Mouse (Mus musculus) gonadal fat pad, adult 2 months (tissue): ENCODE results near the gene Bloc1s3. TPM values are rescaled to one million over a fixed set of nuclear protein-coding genes. Genes with fewer than 3 reads are reported as not detected.
"Not testable (repeated sequence)": the region's sequence is repeated elsewhere in the genome, so short reads cannot be mapped to it uniquely, and the experiment has no call there.

Source experiments
- DNase-seq: peaks from one replicate; pipeline ENCODE4 v3.0.0-alpha.2; 2012; ENCODE audit warnings: low read depth
- polyA plus RNA-seq: library from polyadenylated mRNA; depleted of rRNA; stranded (reverse); fragments of >200 nt; gene quantifications from 2 replicates; pipeline ENCODE4 v1.2.3, GENCODE M21; 2012

The Bloc1s3 gene
- polyA plus RNA-seq, 1 experiment, result 10.9 TPM

GRCm38 (mm10) chr7:19517652-19518365 is 9.6 kb upstream of the Bloc1s3 start, which contains the start of gene Nkpd1:
Nkpd1 (plus strand) TSS chr7:19517838.
- DNase-seq, result no peak

DNA sequence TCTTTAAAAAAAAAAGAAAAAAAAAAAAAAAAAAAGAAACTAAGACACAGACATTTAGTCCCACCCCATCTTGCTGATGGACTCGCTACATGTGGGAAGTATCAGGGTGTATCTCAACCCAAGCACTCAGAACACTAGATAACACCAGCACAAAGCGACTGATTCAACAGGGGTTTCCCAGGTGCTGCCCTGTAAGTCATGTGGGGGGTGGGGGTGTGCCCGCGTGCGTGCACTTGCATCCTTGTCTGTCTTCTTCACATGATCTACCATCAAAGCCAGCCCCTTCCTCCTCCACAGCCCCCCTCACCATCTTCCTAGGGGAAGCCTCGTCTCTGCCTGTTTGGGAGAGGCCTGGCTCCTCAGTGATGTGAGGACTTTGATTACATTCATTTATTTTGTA is 4.2 kb upstream of the Bloc1s3 start:
- DNase-seq, result no peak

DNA sequence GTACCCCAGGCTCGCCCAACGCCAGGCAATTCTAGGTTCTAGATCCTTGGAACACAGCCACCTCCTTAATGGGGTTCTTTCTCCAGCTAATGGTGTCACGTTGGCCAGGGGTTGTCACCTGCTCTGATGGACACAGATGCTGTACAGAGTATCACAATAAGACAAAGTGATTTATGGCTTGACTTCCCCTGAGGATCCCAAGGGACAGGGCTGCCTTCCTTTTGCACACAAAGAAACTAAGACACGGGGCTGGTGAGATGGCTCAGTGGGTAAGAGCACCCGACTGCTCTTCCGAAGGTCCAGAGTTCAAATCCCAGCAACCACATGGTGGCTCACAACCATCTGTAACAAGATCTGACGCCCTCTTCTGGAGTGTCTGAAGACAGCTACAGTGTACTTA is 3.8 kb upstream of the Bloc1s3 start:
- DNase-seq, result not testable (repeated sequence)

DNA sequence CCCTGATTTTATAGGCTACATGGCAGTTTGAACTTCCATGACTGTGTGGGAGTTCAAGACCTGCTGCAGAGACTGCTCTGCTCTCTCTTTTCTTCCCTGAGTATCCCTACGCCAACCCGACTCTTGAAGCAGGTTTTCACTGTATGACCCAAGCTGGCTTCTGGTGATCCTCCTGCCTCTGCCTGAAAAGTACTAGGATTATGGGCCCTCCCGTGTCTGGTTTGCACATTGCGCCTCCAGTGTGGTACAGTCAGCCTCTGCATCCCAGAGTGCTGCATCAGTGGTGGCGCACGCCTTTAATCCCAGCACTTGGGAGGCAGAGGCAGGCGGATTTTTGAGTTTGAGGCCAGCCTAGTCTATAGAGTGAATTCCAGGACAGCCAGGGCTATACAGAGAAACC is 1.6 kb upstream of the Bloc1s3 start:
- no peak for DNase-seq

GRCm38 (mm10) chr7:19508924-19509568 is 879 bp upstream of the Bloc1s3 start:
- DNase-seq, result no peak

DNA sequence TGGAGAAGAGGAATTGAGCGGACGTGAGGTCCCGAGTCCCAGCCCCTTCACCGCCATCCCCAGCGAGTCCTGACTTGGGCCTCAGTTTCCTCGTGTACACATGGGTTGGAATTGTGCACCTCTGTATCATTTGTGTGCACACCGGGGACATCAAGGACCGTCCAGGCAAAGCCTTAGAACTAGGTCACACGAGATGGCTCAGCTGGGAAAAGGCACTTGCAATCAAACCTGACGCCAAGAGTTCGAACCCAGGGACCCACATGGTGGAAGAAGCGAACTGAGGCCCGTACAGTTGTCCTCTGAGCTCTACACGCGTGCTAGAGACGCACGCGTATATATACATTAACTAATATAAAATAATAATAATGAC is 570 bp downstream of the Bloc1s3 start:
- DNase-seq, result no peak

- DNase-seq, result no peak
Observed at GRCm38 (mm10) chr7:19506969-19507611, 1.1 kb downstream of the Bloc1s3 start.

- DNase-seq, result no peak
Observed at GRCm38 (mm10) chr7:19506326-19506725, 1.8 kb downstream of the Bloc1s3 start.

DNA sequence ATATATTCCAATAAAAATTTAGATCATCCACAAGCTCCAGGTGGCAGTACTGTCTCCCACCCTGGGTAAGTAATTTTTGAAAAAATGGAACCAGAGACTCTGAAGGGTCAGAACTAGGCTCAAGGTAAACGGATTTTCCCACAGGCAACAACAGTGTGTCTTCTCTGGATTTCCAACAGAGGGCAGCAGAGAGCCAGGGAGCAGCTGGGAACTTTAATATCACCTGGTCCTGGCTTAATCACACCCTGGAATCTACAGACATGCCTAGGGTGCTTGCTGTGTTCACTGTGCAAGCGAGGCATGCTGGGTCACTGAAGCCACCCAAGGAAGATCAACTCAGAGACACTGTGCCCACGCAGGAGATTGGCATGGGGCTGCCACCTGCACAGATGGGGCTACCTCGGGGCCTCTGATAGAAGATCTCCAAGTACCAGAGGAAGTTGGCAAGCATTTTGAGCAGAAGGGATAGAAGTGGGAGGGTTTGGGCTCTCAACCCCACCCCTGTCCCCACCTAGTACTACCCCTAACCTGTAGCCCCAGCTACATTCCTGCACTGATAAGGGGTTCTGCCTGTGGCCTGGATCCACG is 4.6 kb downstream of the Bloc1s3 start:
- DNase-seq, result no peak

GRCm38 (mm10) chr7:19501658-19502057 is 6.5 kb downstream of the Bloc1s3 start:
- no peak for DNase-seq

GRCm38 (mm10) chr7:19500420-19501363 is 7.5 kb downstream of the Bloc1s3 start:
- no peak for DNase-seq

DNA sequence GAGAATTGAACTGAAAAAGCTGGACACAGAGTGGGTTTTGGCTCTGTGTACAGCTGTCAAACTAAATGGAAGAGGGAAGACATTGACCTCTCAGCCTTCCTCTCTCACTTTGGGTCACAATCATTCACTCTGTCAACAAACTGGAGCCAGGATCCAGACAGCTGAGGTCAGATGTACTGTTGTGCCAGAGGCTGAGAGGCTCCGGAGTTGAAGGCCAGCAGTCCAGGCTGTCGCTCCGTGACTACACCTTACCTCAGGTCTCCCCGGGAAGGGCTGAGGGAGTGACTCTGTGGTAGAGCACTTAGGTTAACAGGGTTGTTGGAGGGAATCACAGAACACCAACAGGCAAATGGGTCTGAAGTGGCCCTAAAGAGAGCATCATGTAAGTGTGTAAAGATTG is 9.8 kb downstream of the Bloc1s3 start:
- no peak for DNase-seq

DNA sequence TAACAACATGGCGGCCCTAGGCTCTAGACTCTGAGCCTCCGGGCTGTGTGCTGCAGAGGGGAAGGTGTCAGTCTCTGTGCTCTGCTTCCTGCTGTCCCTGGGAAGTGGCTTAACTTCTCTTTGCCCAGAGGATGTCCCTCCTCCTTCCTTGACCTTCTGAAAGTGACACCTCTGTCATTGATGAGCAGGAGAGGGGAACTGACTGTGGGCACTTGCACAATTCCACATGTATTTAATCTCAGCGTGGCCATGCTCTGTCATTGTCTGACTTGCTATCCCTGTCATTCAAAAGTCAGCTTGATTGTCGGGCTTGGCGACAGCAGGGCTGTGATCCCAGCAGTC is 12.0 kb downstream of the Bloc1s3 start:
- DNase-seq, result no peak

DNA sequence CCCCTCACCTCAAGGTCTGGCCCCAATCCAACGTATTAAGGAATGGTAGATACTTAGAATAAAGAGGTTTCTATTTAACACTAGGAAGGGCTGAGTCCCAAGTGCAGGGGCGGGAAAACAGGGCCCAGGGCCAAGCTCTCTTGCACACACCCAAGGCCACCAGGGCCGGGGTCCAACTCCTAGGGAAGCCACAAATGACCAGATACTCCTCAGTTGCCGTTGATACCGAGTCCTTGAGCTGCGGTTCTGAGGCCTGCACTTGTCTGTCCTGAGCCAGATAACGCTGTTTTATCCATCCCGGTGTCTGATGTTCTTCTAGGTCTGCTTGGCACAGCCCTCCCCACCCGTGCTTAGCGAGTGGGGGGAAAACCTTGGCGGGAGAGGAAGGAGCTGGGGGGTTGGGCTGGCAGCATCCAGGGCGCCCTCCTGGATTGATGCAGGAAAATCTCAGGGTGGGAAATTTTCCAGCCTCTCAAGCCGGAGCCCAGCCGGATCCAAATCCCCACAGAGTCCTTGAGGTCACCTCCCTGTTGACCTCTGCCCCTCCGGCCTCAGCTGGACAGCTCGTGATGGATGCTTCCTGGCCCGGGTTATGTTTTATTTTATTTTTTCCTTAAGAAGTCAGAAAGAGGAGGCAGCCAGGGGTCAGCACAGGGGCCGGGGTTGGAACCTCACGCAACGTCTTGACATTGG is 12.5 kb downstream of the Bloc1s3 start:
- DNase-seq, result no peak

- DNase-seq, result no peak
Observed at GRCm38 (mm10) chr7:19494751-19495474, 13.3 kb downstream of the Bloc1s3 start.

DNA sequence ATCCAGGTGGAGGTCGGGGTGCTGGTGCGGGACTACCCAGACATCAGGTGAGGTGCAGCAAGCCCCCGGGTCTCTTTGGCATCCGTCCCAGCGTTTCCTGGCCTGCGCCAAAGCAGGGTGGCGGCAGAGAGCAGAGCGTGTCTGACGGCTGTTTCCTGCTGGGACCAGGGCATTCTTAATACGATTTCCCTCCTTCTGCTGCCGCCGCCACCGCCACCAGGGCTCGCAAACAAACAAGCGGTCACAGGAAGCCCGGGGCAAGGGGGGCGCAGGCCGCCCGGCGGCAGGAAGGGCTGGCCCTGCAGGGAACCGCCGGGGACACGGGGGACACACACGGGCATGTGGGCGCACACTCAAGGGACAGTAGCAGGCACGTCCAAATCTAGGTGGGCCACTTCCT is 16.4 kb downstream of the Bloc1s3 start:
- no peak for DNase-seq

GRCm38 (mm10) chr7:19489525-19489924 is 18.6 kb downstream of the Bloc1s3 start:
- no peak for DNase-seq

DNA sequence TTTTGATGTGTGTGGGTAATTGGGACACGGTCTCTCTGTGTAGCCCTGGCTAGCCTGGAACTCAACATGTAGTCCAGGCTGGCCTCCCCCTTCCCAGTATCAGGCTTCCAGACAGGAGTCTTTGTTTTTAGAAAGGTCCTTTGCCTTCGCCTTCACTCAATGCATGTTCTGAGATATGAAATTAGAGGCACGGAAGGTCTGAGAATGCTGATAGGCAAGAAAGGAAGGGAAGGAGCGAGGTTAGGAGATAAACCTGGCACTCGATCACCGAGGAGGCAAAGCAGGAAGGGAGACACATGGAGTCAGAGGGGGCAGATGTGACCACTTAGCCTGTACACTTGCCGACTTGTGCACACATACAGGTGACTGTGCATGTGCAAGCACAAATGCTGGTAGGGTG is 21.6 kb downstream of the Bloc1s3 start:
- no peak for DNase-seq

DNA sequence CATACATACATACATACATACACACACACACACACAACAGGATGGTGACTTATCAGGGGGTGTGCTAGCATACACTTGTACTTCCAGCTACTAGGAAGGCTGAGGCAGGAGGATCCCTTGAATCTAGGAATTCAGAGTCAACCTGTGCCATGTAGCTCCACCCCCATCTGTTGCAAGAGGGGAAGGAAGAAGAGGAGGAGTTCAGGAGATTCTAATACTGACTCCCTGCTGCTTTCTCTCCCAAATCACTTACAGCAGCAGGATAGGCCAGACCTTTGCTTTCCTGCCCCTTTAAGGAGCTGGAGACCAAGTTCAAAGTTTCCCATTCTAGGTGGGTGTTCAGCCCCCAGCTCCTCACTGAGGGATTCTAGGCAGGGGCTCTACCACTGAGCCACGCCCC is 22.7 kb downstream of the Bloc1s3 start:
- no peak for DNase-seq

- DNase-seq, result no peak
Observed at GRCm38 (mm10) chr7:19483281-19483680, 24.9 kb downstream of the Bloc1s3 start.
